Mouse (Mus musculus) ES-Bruce4 (cell line): ENCODE measurements around the gene Pklr.

ENCODE experiments used
- CTCF ChIP-seq: IDR thresholded peaks from one replicate; pipeline ENCODE4 v1.8.1; 2011; ENCODE audit warnings: low read depth, low read length
- POLR2A ChIP-seq: IDR thresholded peaks from one replicate; pipeline ENCODE4 v1.8.1; 2011; ENCODE audit warnings: low read length; ENCODE audit not compliant: insufficient read depth

DNA sequence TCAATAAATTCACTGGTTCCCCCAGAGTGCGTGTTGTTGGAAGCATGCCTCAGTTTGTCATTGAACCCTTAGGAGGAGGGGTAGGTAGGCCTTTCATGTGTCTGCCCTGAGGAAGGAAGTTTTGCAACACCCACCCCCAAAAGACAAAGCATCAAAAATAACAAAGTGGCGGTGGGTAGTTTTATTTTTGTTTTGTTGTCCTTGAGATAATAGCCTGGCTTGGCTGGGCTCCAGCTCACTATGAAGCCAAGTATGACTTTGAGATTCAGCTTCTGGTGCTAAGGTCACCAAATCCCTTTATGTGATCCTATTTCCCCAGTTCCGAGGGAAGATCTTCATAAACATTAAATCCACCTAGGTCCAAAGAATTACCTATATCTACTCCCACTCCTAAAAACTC is 11.7 kb upstream of the Pklr start:
- TF ChIP-seq CTCF (no peak), POLR2A (no peak)
